Mouse (Mus musculus) heart, embryonic 12.5 days (tissue): ENCODE measurements around the gene Gadd45a. TPM values are rescaled to one million over a fixed set of nuclear protein-coding genes. Genes with fewer than 3 reads are reported as not detected.
A peak's percentile ranks its signal among the peaks of the same experiment; 100 is the strongest.

Experiments
- ATAC-seq: fragments of 200-750 bp; cut with Nextera tagmentation; 2 replicates; pipeline ENCODE4 v1.8.0; 2017; ENCODE audit warnings: moderate TSS enrichment, moderate library complexity; ENCODE audit not compliant: insufficient number of reproducible peaks, low FRiP score
- H3K27ac ChIP-seq: fragments of 300-500 bp; sonication (generic); 2 replicates; pipeline ENCODE4 v1.5.1; 2016; ENCODE audit warnings: mild to moderate bottlenecking, moderate library complexity; ENCODE audit not compliant: poor library complexity, severe bottlenecking
- H3K27me3 ChIP-seq: fragments of 300-500 bp; sonication (generic); replicated peaks from 2 replicates; pipeline ENCODE4 v1.6.1; 2016; ENCODE audit warnings: mild to moderate bottlenecking, moderate library complexity
- H3K36me3 ChIP-seq: fragments of 300-500 bp; sonication (generic); 2 replicates; pipeline ENCODE4 v1.6.1; 2016; ENCODE audit warnings: mild to moderate bottlenecking, moderate library complexity
- H3K4me1 ChIP-seq: fragments of 300-500 bp; sonication (generic); replicated peaks from 2 replicates; pipeline ENCODE4 v1.6.1; 2016; ENCODE audit warnings: mild to moderate bottlenecking
- H3K4me2 ChIP-seq: fragments of 300-500 bp; sonication (generic); 2 replicates; pipeline ENCODE4 v1.6.1; 2016; ENCODE audit warnings: mild to moderate bottlenecking, moderate library complexity
- H3K4me3 ChIP-seq: fragments of 300-500 bp; sonication (generic); 2 replicates; pipeline ENCODE4 v1.5.1; 2016; ENCODE audit warnings: mild to moderate bottlenecking
- H3K9ac ChIP-seq: fragments of 300-500 bp; sonication (generic); 2 replicates; pipeline ENCODE4 v1.6.1; 2016; ENCODE audit warnings: mild to moderate bottlenecking, moderate library complexity
- H3K9me3 ChIP-seq: fragments of 300-500 bp; sonication (generic); replicated peaks from 2 replicates; pipeline ENCODE4 v1.6.1; 2016; ENCODE audit warnings: mild to moderate bottlenecking, moderate library complexity
- WGBS: fragments of 180-500 bp; shearing (Covaris S2); methylation state at CpG from one replicate; pipeline ENCODE4 v1.1.7; 2016; 5-methylcytosine and 5-hydroxymethylcytosine counted together
- polyA plus RNA-seq: library from polyadenylated mRNA; unstranded; fragments of >200 nt; fragmentation: Nextera tagmentation; extraction: Ambion mirVana; gene quantifications from 2 replicates; pipeline ENCODE4 v1.2.1, GENCODE M21; 2016

Gene Gadd45a
- polyA plus RNA-seq, 1 experiment from 2014 or later = 12.7 TPM

- no peaks in the 10 kb centered on the region for H3K9me3 ChIP-seq
- ATAC-seq = no peak
- 62% methylated on average over 9 of the region's 9 CpGs for WGBS
- no peaks in the 10 kb centered on the region for H3K27me3 ChIP-seq
- no peak overlapping the region for H3K4me3 ChIP-seq
- no peak overlapping the region for H3K27ac ChIP-seq
- no peak overlapping the region for H3K4me2 ChIP-seq
- H3K9ac ChIP-seq = no peak overlapping the region
- H3K4me1 ChIP-seq = no peaks in the 10 kb centered on the region
- no peaks in the 10 kb centered on the region for H3K36me3 ChIP-seq
Measured at GRCm38 (mm10) chr6:67069800-67070315, 32.6 kb upstream of the Gadd45a start.

- H3K4me3 ChIP-seq = no peak overlapping the region
- no peak overlapping the region for H3K4me2 ChIP-seq
- H3K36me3 ChIP-seq = no peaks in the 10 kb centered on the region
- H3K27ac ChIP-seq = no peak overlapping the region
- no peaks in the 10 kb centered on the region for H3K27me3 ChIP-seq
- H3K9ac ChIP-seq = no peak overlapping the region
- H3K9me3 ChIP-seq = no peaks in the 10 kb centered on the region
- WGBS = 73% methylated on average over 8 of the region's 8 CpGs
- H3K4me1 ChIP-seq = no peaks in the 10 kb centered on the region
- no peak for ATAC-seq
Measured at GRCm38 (mm10) chr6:67069219-67069762, 32.0 kb upstream of the Gadd45a start.

GRCm38 (mm10) chr6:67060057-67060456, 22.8 kb upstream of the Gadd45a start:
- Histone ChIP-seq H3K36me3 (no peaks in the 10 kb centered on the region), H3K27me3 (no peaks in the 10 kb centered on the region), H3K4me2 (no peak overlapping the region), H3K4me1 (no peaks in the 10 kb centered on the region), H3K9me3 (no peaks in the 10 kb centered on the region), H3K4me3 (no peak overlapping the region), H3K27ac (no peak overlapping the region), H3K9ac (no peak overlapping the region)
- no peak for ATAC-seq
- WGBS = 81% methylated on average over 5 of the region's 5 CpGs

- Histone ChIP-seq H3K4me3 (no peak overlapping the region), H3K27ac (no peak overlapping the region), H3K9me3 (no peaks in the 10 kb centered on the region), H3K9ac (no peak overlapping the region), H3K4me1 (no peaks in the 10 kb centered on the region), H3K36me3 (no peaks in the 10 kb centered on the region), H3K4me2 (no peak overlapping the region), H3K27me3 (no peaks in the 10 kb centered on the region)
- 65% methylated on average over 7 of the region's 7 CpGs for WGBS
- ATAC-seq = peak; percentile 59
Measured at GRCm38 (mm10) chr6:67057991-67058696, 20.9 kb upstream of the Gadd45a start.

GRCm38 (mm10) chr6:67057574-67057973, 20.3 kb upstream of the Gadd45a start:
- Histone ChIP-seq H3K4me1 (no peaks in the 10 kb centered on the region), H3K27me3 (no peaks in the 10 kb centered on the region), H3K4me2 (no peak overlapping the region), H3K36me3 (no peaks in the 10 kb centered on the region), H3K4me3 (no peak overlapping the region), H3K9me3 (no peaks in the 10 kb centered on the region), H3K9ac (no peak overlapping the region), H3K27ac (no peak overlapping the region)
- no peak for ATAC-seq
- WGBS = 79% methylated on average over 5 of the region's 5 CpGs

GRCm38 (mm10) chr6:67056889-67057564, 19.8 kb upstream of the Gadd45a start:
- H3K9ac ChIP-seq = no peak overlapping the region
- no peaks in the 10 kb centered on the region for H3K36me3 ChIP-seq
- WGBS = 72% methylated on average over 3 of the region's 3 CpGs
- no peak overlapping the region for H3K4me3 ChIP-seq
- no peak overlapping the region for H3K4me2 ChIP-seq
- no peak overlapping the region for H3K27ac ChIP-seq
- no peaks in the 10 kb centered on the region for H3K9me3 ChIP-seq
- no peak for ATAC-seq
- H3K4me1 ChIP-seq = no peaks in the 10 kb centered on the region
- no peaks in the 10 kb centered on the region for H3K27me3 ChIP-seq

GRCm38 (mm10) chr6:67056108-67056888, 19.0 kb upstream of the Gadd45a start:
- Histone ChIP-seq H3K4me1 (no peaks in the 10 kb centered on the region), H3K9ac (no peak overlapping the region), H3K27me3 (no peaks in the 10 kb centered on the region), H3K4me2 (no peak overlapping the region), H3K9me3 (no peaks in the 10 kb centered on the region), H3K27ac (no peak overlapping the region), H3K36me3 (no peaks in the 10 kb centered on the region), H3K4me3 (no peak overlapping the region)
- 76% methylated on average over 15 of the region's 15 CpGs for WGBS
- ATAC-seq = no peak

GRCm38 (mm10) chr6:67050063-67050462, 12.8 kb upstream of the Gadd45a start:
- no peaks in the 10 kb centered on the region for H3K9me3 ChIP-seq
- H3K27ac ChIP-seq = no peak overlapping the region
- H3K27me3 ChIP-seq = no peaks in the 10 kb centered on the region
- no peak overlapping the region for H3K9ac ChIP-seq
- no peak for ATAC-seq
- 53% methylated on average over 1 of the region's 1 CpGs for whole genome bisulfite sequencing
- no peak overlapping the region for H3K4me3 ChIP-seq
- no peaks in the 10 kb centered on the region for H3K36me3 ChIP-seq
- H3K4me2 ChIP-seq = no peak overlapping the region
- H3K4me1 ChIP-seq = 0 out of 2 replicates have a peak, but pooled peaks cover 7% of the 10 kb centered on the region

GRCm38 (mm10) chr6:67049695-67050038, 12.4 kb upstream of the Gadd45a start:
- 55% methylated on average over 2 of the region's 2 CpGs for WGBS
- Histone ChIP-seq H3K27ac (no peak overlapping the region), H3K4me1 (0 out of 2 replicates have a peak, but pooled peaks cover 7% of the 10 kb centered on the region), H3K4me3 (no peak overlapping the region), H3K9me3 (no peaks in the 10 kb centered on the region), H3K9ac (no peak overlapping the region), H3K27me3 (no peaks in the 10 kb centered on the region), H3K4me2 (no peak overlapping the region), H3K36me3 (no peaks in the 10 kb centered on the region)
- ATAC-seq = no peak

GRCm38 (mm10) chr6:67048880-67049694, 11.8 kb upstream of the Gadd45a start:
- Histone ChIP-seq H3K9ac (no peak overlapping the region), H3K4me2 (no peak overlapping the region), H3K27me3 (no peaks in the 10 kb centered on the region), H3K9me3 (no peaks in the 10 kb centered on the region), H3K4me3 (no peak overlapping the region), H3K4me1 (0 out of 2 replicates have a peak, but pooled peaks cover 7% of the 10 kb centered on the region), H3K27ac (no peak overlapping the region), H3K36me3 (no peaks in the 10 kb centered on the region)
- 30% methylated on average over 7 of the region's 7 CpGs for WGBS
- ATAC-seq = no peak
